Mouse (Mus musculus): Measurements from ENCODE around the gene Gtf3c5. TPM values are rescaled to one million over a fixed set of nuclear protein-coding genes. Genes with fewer than 3 reads are reported as not detected.

Gene Gtf3c5
- polyA plus RNA-seq, 1 experiment from 2014 or later: 12.6 TPM

GRCm38 (mm10) chr2:28566545-28566944 lies 17.0 kb downstream of the Gtf3c5 start:
- H3K4me2 ChIP-seq: no peak overlapping the region
- H3K27me3 ChIP-seq: no peaks in the 10 kb centered on the region
- no peaks in the 10 kb centered on the region for H3K9me3 ChIP-seq (replicated peaks)
- no peak overlapping the region for H3K4me3 ChIP-seq (replicated peaks)
- no peak for ATAC-seq (ENCODE audit: insufficient read depth)
- no peaks in the 10 kb centered on the region for H3K4me1 ChIP-seq (replicated peaks)
- H3K36me3 ChIP-seq (replicated peaks): peaks cover 58% of the 10 kb centered on the region
- 63% methylated on average over 5 of the region's 5 CpGs for WGBS (ENCODE audit: insufficient replicate concordance)
- H3K27ac ChIP-seq (replicated peaks): no peak overlapping the region
- no peak overlapping the region for H3K9ac ChIP-seq

- peaks cover 37% of the 10 kb centered on the region for H3K36me3 ChIP-seq (replicated peaks)
- no peak overlapping the region for H3K27ac ChIP-seq (replicated peaks)
- H3K4me2 ChIP-seq: no peak overlapping the region
- no peaks in the 10 kb centered on the region for H3K4me1 ChIP-seq (replicated peaks)
- H3K9me3 ChIP-seq (replicated peaks): no peaks in the 10 kb centered on the region
- H3K9ac ChIP-seq: no peak overlapping the region
- no peak for ATAC-seq (ENCODE audit: insufficient read depth)
- H3K27me3 ChIP-seq: no peaks in the 10 kb centered on the region
- 77% methylated on average over 4 of the region's 4 CpGs for WGBS (ENCODE audit: insufficient replicate concordance)
- H3K4me3 ChIP-seq (replicated peaks): no peak overlapping the region
These were observed 19.2 kb downstream of the Gtf3c5 start for GRCm38 (mm10) chr2:28564380-28564779.

GRCm38 (mm10) chr2:28563830-28564229 lies 19.7 kb downstream of the Gtf3c5 start:
- H3K9ac ChIP-seq: no peak overlapping the region
- H3K27ac ChIP-seq (replicated peaks): no peak overlapping the region
- peaks cover 31% of the 10 kb centered on the region for H3K36me3 ChIP-seq (replicated peaks)
- no peak overlapping the region for H3K4me2 ChIP-seq
- H3K9me3 ChIP-seq (replicated peaks): no peaks in the 10 kb centered on the region
- H3K27me3 ChIP-seq: no peaks in the 10 kb centered on the region
- H3K4me3 ChIP-seq (replicated peaks): no peak overlapping the region
- H3K4me1 ChIP-seq (replicated peaks): no peaks in the 10 kb centered on the region
- ATAC-seq (ENCODE audit: insufficient read depth): no peak

- no peak for ATAC-seq (ENCODE audit: insufficient read depth)
- peaks cover 26% of the 10 kb centered on the region for H3K36me3 ChIP-seq (replicated peaks)
- H3K27me3 ChIP-seq: no peaks in the 10 kb centered on the region
- WGBS (ENCODE audit: insufficient replicate concordance): 57% methylated on average over 6 of the region's 6 CpGs
- no peak within 1 kb of the TSS for H3K4me3 ChIP-seq (replicated peaks)
- H3K27ac ChIP-seq (replicated peaks): no peak within 1 kb of the TSS
- no peak within 1 kb of the TSS for H3K9ac ChIP-seq
- no peak within 1 kb of the TSS for H3K4me2 ChIP-seq
- no peaks in the 10 kb centered on the region for H3K9me3 ChIP-seq (replicated peaks)
- H3K4me1 ChIP-seq (replicated peaks): no peaks in the 10 kb centered on the region
These were observed 20.2 kb downstream of the Gtf3c5 start, which contains the start of gene Cel for GRCm38 (mm10) chr2:28563303-28563702. Gene Cel (minus strand): TSS chr2:28563403.

DNA sequence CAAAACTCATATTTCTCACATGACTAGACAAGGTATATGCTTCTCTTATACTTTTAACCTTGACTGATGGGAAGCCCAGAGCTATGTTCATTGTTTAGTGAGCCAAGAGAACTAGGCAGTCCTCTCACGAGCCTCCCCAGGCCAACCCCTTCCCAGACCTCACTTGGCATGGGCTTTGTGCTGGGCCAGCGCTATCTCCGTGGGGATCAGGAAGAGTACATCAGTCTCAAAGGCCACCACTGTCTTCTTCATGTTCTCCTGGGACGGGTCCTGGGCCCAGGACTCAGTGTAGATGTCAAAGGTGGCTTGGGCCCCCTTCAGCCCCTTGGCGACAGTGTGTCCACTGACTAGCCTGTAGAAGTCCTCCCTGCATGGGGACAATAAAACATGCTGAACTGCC lies 26.1 kb downstream of the Gtf3c5 start:
- 58% methylated on average over 5 of the region's 5 CpGs for WGBS (ENCODE audit: insufficient replicate concordance)
- no peaks in the 10 kb centered on the region for H3K36me3 ChIP-seq (replicated peaks)
- H3K9ac ChIP-seq: no peak overlapping the region
- no peak overlapping the region for H3K27ac ChIP-seq (replicated peaks)
- H3K4me3 ChIP-seq (replicated peaks): no peak overlapping the region
- H3K27me3 ChIP-seq: no peaks in the 10 kb centered on the region
- H3K4me1 ChIP-seq (replicated peaks): no peaks in the 10 kb centered on the region
- no peaks in the 10 kb centered on the region for H3K9me3 ChIP-seq (replicated peaks)
- no peak for ATAC-seq (ENCODE audit: insufficient read depth)
- no peak overlapping the region for H3K4me2 ChIP-seq

DNA sequence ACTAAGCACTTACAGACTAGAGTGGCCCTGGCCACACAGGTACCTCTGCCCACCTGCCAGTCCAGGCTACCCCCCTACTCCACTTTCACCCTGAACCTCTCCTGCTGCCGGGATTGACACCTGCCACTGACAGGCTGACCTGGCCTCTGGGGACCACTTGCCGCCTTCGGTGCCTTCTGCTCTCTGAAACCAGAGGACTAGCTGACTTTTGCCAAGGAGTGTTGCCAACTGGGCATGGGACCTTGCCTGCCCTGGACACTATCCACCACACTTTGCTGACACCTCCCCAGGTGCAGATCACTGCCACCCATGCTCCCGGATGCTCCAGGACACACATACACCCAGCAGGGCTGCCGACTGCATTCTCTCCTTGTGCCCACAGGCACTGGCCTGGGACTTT lies 31.2 kb downstream of the Gtf3c5 start:
- H3K9ac ChIP-seq: no peak overlapping the region
- H3K27me3 ChIP-seq: no peaks in the 10 kb centered on the region
- no peak for ATAC-seq (ENCODE audit: insufficient read depth)
- WGBS (ENCODE audit: insufficient replicate concordance): 75% methylated on average over 5 of the region's 5 CpGs
- H3K27ac ChIP-seq (replicated peaks): no peak overlapping the region
- no peaks in the 10 kb centered on the region for H3K9me3 ChIP-seq (replicated peaks)
- 0 out of 2 replicates have a peak, but pooled peaks cover 7% of the 10 kb centered on the region for H3K4me1 ChIP-seq (replicated peaks)
- no peak overlapping the region for H3K4me2 ChIP-seq
- H3K4me3 ChIP-seq (replicated peaks): no peak overlapping the region
- no peaks in the 10 kb centered on the region for H3K36me3 ChIP-seq (replicated peaks)

GRCm38 (mm10) chr2:28549157-28549556 lies 34.4 kb downstream of the Gtf3c5 start:
- Histone ChIP-seq H3K4me1 (replicated peaks) (0 out of 2 replicates have a peak, but pooled peaks cover 7% of the 10 kb centered on the region), H3K36me3 (replicated peaks) (no peaks in the 10 kb centered on the region), H3K9me3 (replicated peaks) (no peaks in the 10 kb centered on the region), H3K4me3 (replicated peaks) (no peak overlapping the region), H3K4me2 (no peak overlapping the region), H3K9ac (no peak overlapping the region), H3K27me3 (no peaks in the 10 kb centered on the region), H3K27ac (replicated peaks) (no peak overlapping the region)
- 74% methylated on average over 13 of the region's 13 CpGs for WGBS (ENCODE audit: insufficient replicate concordance)
- no peak for ATAC-seq (ENCODE audit: insufficient read depth)

GRCm38 (mm10) chr2:28547237-28548172 lies 36.0 kb downstream of the Gtf3c5 start:
- Histone ChIP-seq H3K9ac (no peak overlapping the region), H3K4me3 (replicated peaks) (no peak overlapping the region), H3K27ac (replicated peaks) (no peak overlapping the region), H3K4me2 (no peak overlapping the region), H3K36me3 (replicated peaks) (no peaks in the 10 kb centered on the region), H3K9me3 (replicated peaks) (no peaks in the 10 kb centered on the region), H3K27me3 (no peaks in the 10 kb centered on the region), H3K4me1 (replicated peaks) (0 out of 2 replicates have a peak, but pooled peaks cover 7% of the 10 kb centered on the region)
- 37% methylated on average over 11 of the region's 11 CpGs for WGBS (ENCODE audit: insufficient replicate concordance)
- no peak for ATAC-seq (ENCODE audit: insufficient read depth)

- Histone ChIP-seq H3K27ac (replicated peaks) (no peak overlapping the region), H3K9me3 (replicated peaks) (no peaks in the 10 kb centered on the region), H3K36me3 (replicated peaks) (no peaks in the 10 kb centered on the region), H3K9ac (no peak overlapping the region), H3K4me2 (no peak overlapping the region), H3K4me3 (replicated peaks) (no peak overlapping the region), H3K27me3 (no peaks in the 10 kb centered on the region), H3K4me1 (replicated peaks) (0 out of 2 replicates have a peak, but pooled peaks cover 7% of the 10 kb centered on the region)
- WGBS (ENCODE audit: insufficient replicate concordance): 62% methylated on average over 6 of the region's 6 CpGs
- no peak for ATAC-seq (ENCODE audit: insufficient read depth)
These were observed 37.0 kb downstream of the Gtf3c5 start for GRCm38 (mm10) chr2:28546560-28546959.

- no peaks in the 10 kb centered on the region for H3K9me3 ChIP-seq (replicated peaks)
- no peak overlapping the region for H3K4me2 ChIP-seq
- peaks cover 4% of the 10 kb centered on the region; the same call in 1 of the 2 replicates for H3K4me1 ChIP-seq (replicated peaks)
- H3K27ac ChIP-seq (replicated peaks): no peak overlapping the region
- H3K27me3 ChIP-seq: no peaks in the 10 kb centered on the region
- no peak for ATAC-seq (ENCODE audit: insufficient read depth)
- no peak overlapping the region for H3K9ac ChIP-seq
- H3K4me3 ChIP-seq (replicated peaks): no peak overlapping the region
- no peaks in the 10 kb centered on the region for H3K36me3 ChIP-seq (replicated peaks)
These were observed 37.6 kb downstream of the Gtf3c5 start for GRCm38 (mm10) chr2:28545976-28546375.

GRCm38 (mm10) chr2:28543894-28544293 lies 39.7 kb downstream of the Gtf3c5 start:
- no peaks in the 10 kb centered on the region for H3K36me3 ChIP-seq (replicated peaks)
- no peak overlapping the region for H3K9ac ChIP-seq
- no peak overlapping the region for H3K27ac ChIP-seq (replicated peaks)
- no peak for ATAC-seq (ENCODE audit: insufficient read depth)
- peaks cover 19% of the 10 kb centered on the region for H3K4me1 ChIP-seq (replicated peaks)
- H3K4me2 ChIP-seq: no peak overlapping the region
- no peak overlapping the region for H3K4me3 ChIP-seq (replicated peaks)
- H3K9me3 ChIP-seq (replicated peaks): no peaks in the 10 kb centered on the region
- H3K27me3 ChIP-seq: no peaks in the 10 kb centered on the region
- 78% methylated on average over 8 of the region's 8 CpGs for whole genome bisulfite sequencing (ENCODE audit: insufficient replicate concordance)

Data from liver, embryonic 15.5 days (tissue).